Mouse (Mus musculus): Measurements from ENCODE around the gene Gtf3a.

Gene Gtf3a

DNA sequence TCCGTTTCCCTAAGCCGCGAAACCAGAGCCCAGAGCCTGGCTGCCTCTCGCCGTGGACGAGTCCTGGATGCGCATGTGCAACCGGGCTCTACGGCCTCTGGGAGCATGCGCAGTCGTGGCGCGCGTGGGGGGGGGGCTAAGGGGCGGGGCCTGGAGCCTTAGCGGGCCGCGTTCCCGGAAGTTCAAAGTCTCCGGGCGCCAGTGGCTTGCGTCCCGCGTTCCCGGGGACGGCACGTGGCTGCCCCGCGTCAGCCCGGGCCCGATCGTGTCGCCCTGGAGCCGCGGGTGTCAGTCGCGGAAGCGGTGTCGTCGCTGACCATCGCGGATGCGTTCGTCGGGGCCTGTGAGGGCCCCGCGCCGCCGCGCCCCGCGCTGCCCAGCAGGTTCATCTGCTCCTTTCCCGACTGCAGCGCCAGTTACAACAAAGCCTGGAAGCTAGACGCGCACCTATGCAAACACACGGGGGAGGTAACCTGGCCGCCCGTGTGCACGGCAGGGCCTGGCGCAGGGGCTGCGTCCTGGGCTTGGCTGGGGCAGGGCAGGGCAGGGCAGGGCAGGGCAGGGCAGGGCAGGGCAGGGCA, at the start of gene Gtf3a:
Gene Gtf3a, plus strand, starts transcription at position 150 of the 581 bp plus-strand sequence.
- in situ Hi-C loops (cut with MboI, MseI): loop anchor here (10.0 to 25.0 kb wide), 3 partner anchors 146 to 1389 kb away; partner anchors contain the start of gene Pomp (in 1 of the 2)

DNA sequence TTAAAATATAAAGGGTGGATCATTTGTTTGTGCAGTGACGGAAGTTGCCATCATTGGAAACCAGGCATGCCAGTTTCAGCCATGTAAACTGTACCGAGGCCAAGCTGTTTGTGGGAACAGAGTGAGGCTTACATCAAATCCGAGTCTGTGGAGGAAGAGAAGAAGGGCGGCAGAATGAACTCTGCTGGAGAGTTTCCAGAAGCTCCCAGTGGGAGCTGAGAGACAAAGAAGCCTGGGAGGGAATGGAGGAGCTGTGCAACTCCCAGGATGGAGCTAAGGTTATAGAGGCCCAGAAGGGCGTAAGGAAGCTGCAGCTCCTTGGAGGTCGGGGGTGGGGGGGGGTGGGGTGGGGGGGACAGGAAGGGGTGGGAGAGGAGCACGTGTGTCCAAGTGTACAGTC, 48.1 kb upstream of the Gtf3a start:
- in situ Hi-C loops (cut with MboI, MseI): no loop called here

DNA sequence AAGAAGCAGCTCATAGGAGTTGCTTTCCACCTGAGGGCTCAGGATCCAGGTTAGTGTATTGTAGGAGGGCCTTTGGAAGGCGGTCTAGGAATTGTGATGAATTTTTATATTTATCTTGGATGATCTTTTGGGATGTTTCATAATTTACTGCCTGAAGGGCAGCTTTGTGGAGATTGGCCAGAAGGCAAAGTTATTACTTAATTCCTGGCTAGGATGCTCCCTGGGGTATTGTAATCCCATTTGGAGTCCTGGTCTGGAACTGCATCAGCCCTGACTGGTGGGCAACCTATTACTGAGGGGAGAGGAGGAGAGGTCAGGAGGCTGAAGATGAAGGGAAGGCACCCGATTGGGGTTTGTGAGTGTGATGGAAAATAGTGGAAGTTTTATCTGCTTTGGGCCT, 47.0 kb upstream of the Gtf3a start:
- in situ Hi-C loops (cut with MboI, MseI): no loop called here

DNA sequence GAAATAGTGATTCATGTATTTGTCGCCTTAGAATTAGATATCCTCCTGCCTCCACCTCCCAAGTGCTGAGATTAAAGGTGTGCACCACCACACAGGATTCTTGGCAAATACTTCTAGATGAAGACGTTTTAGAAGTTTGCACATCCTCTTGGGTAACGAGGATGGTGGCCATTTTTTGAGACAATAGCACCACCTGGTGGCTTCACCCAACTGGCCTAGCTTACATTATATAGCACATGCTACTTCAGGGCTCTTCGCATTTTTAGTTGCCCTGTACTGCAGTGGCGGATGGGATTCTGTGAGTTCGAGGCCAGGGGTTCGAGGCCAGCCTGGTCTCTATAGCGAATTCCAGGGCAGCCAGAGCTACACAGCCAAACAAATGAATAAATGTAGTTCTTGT, 44.1 kb upstream of the Gtf3a start:
- in situ Hi-C loops (cut with MboI, MseI): no loop called here

- in situ Hi-C loops (cut with MboI, MseI): loop anchor here in 1 of 2 experiments (5.0 kb wide), 1 partner anchor 417 kb away; the partner anchor contains the start of gene Urad
Measured at GRCm38 (mm10) chr5:146905486-146906172, 42.8 kb upstream of the Gtf3a start.

DNA sequence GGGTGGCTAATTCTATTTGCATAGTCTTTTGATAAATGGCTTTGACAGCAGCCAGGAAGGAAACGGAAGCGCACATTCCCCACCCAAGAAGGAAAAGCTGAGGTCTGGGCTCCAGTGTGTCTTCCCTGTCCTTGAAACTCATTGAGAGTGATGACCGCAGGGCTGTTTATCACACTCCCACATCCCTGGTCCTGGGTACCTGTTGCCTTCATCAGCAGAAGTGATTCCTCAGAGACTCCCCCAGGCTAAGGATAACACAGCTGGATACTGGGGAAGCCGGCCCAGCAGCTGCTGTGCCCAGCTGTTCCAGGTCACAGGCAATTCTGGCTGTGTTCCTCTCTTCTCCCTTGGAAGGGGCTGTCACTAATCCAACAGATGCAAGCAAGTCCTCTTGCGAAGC, 40.9 kb upstream of the Gtf3a start:
- in situ Hi-C loops (cut with MboI, MseI): loop anchor here in 1 of 2 experiments (5.0 kb wide), 1 partner anchor 415 kb away; the partner anchor contains the start of gene Urad

DNA sequence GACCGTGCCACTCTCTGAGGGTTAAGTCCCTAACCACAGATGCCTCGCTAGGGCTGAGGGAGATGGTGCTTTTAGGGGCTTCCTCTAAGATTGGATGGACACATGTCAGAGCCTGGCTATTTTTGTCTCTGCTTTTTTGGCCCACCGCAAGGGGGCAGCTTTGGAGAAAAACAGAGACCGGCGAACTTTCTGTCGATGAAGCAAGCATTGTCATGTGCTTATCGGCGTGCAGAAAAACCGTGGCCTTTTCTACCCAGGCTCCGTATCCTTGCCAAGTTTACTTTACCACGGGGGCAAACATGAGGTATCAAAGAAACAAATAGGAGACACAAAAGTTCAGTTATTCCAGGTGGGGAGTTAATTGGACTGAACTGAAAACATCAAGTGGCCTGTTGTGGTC, 39.8 kb upstream of the Gtf3a start:
- in situ Hi-C loops (cut with MboI, MseI): loop anchor here in 1 of 2 experiments (5.0 kb wide), 1 partner anchor 414 kb away; the partner anchor contains the start of gene Urad

- in situ Hi-C loops (cut with MboI, MseI): loop anchor here in 1 of 2 experiments (10.0 kb wide), 1 partner anchor 413 kb away; the partner anchor contains the start of gene Urad
Measured at GRCm38 (mm10) chr5:146912206-146912605, 36.3 kb upstream of the Gtf3a start.

- in situ Hi-C loops (cut with MboI, MseI): loop anchor here in 1 of 2 experiments (10.0 kb wide), 1 partner anchor 411 kb away; the partner anchor contains the start of gene Urad
Measured at GRCm38 (mm10) chr5:146913355-146913754, 35.1 kb upstream of the Gtf3a start.

GRCm38 (mm10) chr5:146914088-146914766, 34.2 kb upstream of the Gtf3a start:
- in situ Hi-C loops (cut with MboI, MseI): loop anchor here in 1 of 2 experiments (10.0 kb wide), 1 partner anchor 411 kb away; the partner anchor contains the start of gene Urad

GRCm38 (mm10) chr5:146916273-146916672, 32.2 kb upstream of the Gtf3a start:
- in situ Hi-C loops (cut with MboI, MseI): loop anchor here in 1 of 2 experiments (10.0 kb wide), 1 partner anchor 409 kb away; the partner anchor contains the start of gene Urad

DNA sequence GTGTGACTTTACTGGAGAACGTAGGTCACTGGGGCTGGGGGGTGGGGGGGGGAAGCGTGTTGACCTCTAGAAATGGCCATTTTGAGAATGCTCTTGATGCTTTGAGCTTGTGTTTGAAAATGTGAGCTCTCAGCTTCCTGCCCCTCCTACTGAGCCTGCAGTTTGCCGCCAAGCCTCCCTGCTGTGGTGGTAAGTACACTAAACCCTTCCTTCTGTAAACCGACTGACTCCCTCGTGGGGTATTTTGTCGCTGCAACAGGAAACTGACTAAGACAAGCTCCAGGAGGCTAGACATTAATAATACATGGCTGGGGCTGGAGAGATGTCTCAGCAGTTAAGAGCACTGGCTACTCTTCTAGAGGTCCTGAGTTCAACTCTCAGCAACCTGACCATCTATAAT, 31.7 kb upstream of the Gtf3a start:
- in situ Hi-C loops (cut with MboI, MseI): loop anchor here in 1 of 2 experiments (10.0 kb wide), 1 partner anchor 408 kb away; the partner anchor contains the start of gene Urad

DNA sequence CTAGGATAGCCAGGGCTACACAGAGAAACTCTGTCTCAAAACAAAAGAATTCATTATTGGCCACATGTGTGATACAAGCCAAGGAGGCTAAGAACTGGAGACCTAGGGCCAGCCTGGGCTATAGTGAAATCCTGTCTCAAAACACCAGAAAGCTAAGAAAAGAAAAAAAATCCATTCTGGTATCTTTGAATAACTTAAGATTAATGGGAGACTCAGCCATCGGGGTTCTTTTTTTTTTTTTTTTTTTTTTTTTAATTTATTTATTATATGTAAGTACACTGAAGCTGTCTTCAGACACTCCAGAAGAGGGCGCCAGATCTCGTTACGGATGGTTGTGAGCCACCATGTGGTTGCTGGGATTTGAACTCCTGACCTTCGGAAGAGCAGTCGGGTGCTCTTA, 31.1 kb upstream of the Gtf3a start:
- in situ Hi-C loops (cut with MboI, MseI): loop anchor here in 1 of 2 experiments (10.0 kb wide), 1 partner anchor 407 kb away; the partner anchor contains the start of gene Urad

DNA sequence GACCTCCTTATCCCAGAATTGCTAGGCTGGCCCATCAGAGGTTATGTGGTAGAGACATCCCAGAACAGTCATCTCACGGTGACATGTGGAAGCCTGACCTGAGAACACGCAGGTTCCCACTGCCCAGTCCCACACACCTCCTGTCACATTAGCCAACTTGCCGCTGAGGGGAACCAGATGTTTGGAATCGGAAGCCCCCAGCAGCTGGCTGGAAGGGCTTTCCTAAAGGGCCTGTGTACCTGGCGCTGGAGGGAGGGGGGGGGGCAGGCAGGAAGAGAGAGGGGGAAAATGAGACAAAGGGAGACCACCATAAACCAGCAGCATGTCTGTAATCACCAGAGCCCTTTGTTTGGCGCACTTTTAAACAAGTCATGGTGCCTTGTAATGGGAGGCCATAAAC, 28.6 kb upstream of the Gtf3a start:
- in situ Hi-C loops (cut with MboI, MseI): loop anchor here (10.0 kb wide), 2 partner anchors 405 to 1865 kb away; partner anchors contain the start of gene Urad (in 1 of the 2)

DNA sequence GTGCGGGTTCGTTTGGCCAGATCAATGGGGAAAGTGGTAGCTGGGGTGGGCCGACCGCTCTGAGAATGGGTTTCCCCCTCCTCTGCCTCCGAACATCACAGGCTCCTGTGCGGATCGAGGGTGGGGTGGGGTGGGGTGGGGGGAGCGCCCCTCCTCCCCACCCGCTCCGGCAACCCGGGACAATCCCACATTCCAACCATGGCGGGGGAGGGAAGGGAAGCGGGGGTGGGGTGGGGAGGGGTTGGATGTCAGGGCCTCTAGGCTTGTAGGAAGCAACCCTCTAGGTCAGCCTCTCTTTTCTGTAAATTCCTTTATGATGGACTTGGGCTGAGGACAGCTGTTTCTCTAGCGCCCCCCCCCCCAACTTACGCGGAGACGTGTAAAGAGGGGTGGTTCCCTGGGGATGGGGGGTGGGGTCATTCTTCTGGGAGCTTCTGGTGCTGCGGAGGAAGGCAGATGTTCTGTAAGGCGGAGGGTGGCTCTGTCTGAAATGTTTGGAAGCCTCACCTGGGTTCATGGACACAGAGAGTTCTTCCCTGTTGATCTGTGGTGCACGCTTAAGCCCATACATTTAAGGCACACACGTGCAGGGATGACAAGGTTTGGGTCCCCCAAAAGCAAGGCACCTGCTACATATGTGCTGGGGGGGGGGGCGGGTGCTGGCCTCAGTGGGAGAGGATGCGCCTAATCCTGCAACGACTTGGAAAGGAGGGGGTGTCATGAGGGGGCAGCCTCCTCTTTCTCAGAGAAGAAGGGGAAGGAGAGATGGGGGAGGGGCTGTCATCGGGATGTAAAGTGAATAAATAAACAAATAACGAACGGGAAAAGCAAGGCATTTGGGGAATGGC, 27.9 kb upstream of the Gtf3a start:
- in situ Hi-C loops (cut with MboI, MseI): loop anchor here in 1 of 2 experiments (10.0 kb wide), 1 partner anchor 1866 kb away; no protein-coding TSS in a partner anchor

DNA sequence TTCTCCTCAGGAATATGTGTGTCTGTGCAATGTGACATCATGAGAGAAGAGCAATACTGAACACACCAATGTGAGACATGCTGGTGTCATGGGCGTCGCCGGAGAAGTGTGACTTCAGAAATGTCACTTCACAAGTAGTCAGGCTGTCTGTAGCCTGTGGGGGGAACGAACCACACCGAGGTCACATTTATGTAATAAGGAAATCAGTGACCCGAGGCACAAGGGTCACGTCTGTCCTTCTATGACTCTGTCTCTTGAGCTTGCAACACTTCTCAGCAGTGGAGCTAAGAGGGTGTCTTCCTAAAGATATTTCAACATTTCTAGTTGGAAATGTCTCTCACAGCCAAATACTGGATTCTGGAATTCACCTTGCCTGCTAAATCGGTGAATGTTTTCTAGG, 27.2 kb upstream of the Gtf3a start:
- in situ Hi-C loops (cut with MboI, MseI): loop anchor here in 1 of 2 experiments (10.0 kb wide), 1 partner anchor 1866 kb away; no protein-coding TSS in a partner anchor

DNA sequence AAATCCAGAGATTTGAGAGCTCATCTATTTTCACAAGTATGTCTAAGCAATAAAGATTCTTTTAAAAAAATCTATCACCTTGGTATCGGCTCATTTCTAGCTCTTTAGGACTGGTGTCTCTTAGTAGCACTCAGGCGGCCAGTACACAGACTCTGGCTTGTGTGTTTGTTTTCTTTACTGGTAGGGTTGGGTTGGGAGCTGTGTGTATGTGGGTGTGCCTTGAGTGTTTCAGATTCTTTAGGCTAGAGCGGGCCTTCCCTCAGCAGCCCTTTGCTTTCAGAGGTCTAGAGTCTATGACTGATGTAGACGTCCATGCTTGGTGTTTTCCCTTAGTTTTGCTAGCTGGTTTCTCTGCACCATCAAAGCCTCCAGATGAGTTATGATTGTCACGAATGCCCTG, 24.9 kb upstream of the Gtf3a start:
- in situ Hi-C loops (cut with MboI, MseI): loop anchor here in 1 of 2 experiments (10.0 kb wide), 1 partner anchor 1869 kb away; no protein-coding TSS in a partner anchor

GRCm38 (mm10) chr5:146926673-146927072, 21.8 kb upstream of the Gtf3a start:
- in situ Hi-C loops (cut with MboI, MseI): loop anchor here in 1 of 2 experiments (10.0 to 25.0 kb wide), 2 partner anchors 1411 to 1872 kb away; no protein-coding TSS in a partner anchor

- in situ Hi-C loops (cut with MboI, MseI): loop anchor here (5.0 to 25.0 kb wide), 2 partner anchors 301 to 1406 kb away; no protein-coding TSS in a partner anchor
Measured at GRCm38 (mm10) chr5:146931422-146931821, 17.0 kb upstream of the Gtf3a start.

- in situ Hi-C loops (cut with MboI, MseI): loop anchor here (5.0 to 25.0 kb wide), 2 partner anchors 300 to 1405 kb away; no protein-coding TSS in a partner anchor
Measured at GRCm38 (mm10) chr5:146931904-146932553, 16.4 kb upstream of the Gtf3a start.
